Mouse (Mus musculus) ES-Bruce4 (cell line): Measurements from ENCODE around the gene Ccdc13.

Experiments used
- CTCF ChIP-seq: IDR thresholded peaks from one replicate; pipeline ENCODE4 v1.8.1; 2011; ENCODE audit warnings: low read depth, low read length
- EP300 ChIP-seq: IDR thresholded peaks from 2 replicates; pipeline ENCODE4 v1.6.1; 2011; ENCODE audit warnings: low read depth, low read length; ENCODE audit not compliant: insufficient read depth

DNA sequence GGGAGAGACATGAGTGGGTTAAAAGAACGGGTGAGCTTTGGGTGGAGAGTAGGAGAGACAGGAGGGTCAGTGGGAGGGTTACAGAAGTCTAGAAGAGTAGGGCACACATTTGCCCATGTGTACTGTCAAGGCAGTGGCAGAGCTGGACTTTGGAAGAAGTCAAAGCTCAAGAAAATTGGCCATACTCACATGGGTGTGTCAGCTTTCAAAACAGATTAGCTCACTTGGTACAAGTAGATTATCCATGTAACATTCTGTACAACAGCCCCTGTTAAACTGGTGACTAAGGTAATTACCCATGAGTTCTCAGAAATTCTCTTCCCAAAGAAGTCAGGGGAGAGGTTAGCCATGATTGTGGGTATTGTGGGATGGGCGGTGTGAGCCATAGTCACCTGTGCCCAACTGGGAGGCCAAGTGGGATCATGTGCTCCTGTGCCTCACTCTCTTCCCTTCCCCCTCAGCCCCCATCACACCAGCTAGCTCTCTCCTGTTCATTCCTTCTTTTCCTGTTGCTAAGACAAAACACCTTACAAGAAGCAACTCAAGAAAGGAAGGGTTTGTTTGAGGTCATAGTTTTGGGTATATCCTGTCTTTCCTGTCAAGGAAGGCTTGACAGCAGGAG is 32.9 kb upstream of the Ccdc13 start:
- TF ChIP-seq CTCF (no peak), EP300 (no peak)
